1 mouse cellular context compared by ENCODE assay signal in the genomic region with DNA sequence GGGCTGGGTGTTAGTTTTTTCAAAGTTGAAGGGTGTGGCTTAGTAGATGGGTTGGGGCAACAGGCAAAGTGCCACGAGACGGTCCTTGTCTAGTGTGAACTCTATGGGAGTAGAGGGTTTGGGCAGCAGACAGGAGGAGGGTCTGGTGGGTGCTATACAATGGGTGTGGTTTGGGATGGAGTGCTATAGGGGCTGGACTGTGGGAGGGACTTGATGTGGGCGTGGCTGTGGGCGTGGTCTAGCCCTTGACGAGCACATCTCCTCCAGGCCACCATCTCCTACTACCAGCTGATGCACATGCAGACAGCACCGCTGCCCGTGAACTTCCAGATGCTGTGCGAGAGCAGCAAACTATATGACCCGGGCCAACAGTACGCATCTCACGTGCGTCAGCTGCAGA.
TF ChIP-seq lines count a peak whose summit lies in the region.

No protein-coding gene starts in this region.

TF ChIP-seq in CH12.LX, 34 proteins besides CTCF, POLR2A, EP300 and RAD21:
- no peak for TF ChIP-seq E2F4 (IDR thresholded peaks at IDR 0.05; ENCODE audit: insufficient replicate concordance, low read depth, low read length)
- TF ChIP-seq ELF1 (IDR thresholded peaks at IDR 0.05; ENCODE audit: low read depth, low read length) = no peak
- no peak for TF ChIP-seq NRF1 (IDR thresholded peaks at IDR 0.05; ENCODE audit: low read depth, low read length)
- TF ChIP-seq UBTF (IDR thresholded peaks at IDR 0.05; ENCODE audit: low read depth, low read length) = no peak
- no peak for TF ChIP-seq HCFC1 (IDR thresholded peaks at IDR 0.05; ENCODE audit: low read depth, low read length)
- TF ChIP-seq MAX (IDR thresholded peaks at IDR 0.05; ENCODE audit: low read length) = no peak
- no peak for TF ChIP-seq NELFE (IDR thresholded peaks at IDR 0.05; ENCODE audit: low read depth, low read length)
- no peak for TF ChIP-seq CHD2 (IDR thresholded peaks at IDR 0.05; ENCODE audit: low read length)
- no peak for TF ChIP-seq IRF4 (IDR thresholded peaks at IDR 0.05; ENCODE audit: low read depth, low read length)
- TF ChIP-seq BHLHE40 (IDR thresholded peaks at IDR 0.05; ENCODE audit: low read depth, low read length) = no peak
- no peak for TF ChIP-seq ZC3H11A (IDR thresholded peaks at IDR 0.05; ENCODE audit: low read depth, low read length)
- TF ChIP-seq KAT2A (IDR thresholded peaks at IDR 0.05; ENCODE audit: insufficient replicate concordance, low read length) = no peak
- TF ChIP-seq SIN3A (IDR thresholded peaks at IDR 0.05; ENCODE audit: low read length) = no peak
- no peak for TF ChIP-seq USF1 (IDR thresholded peaks at IDR 0.05; ENCODE audit: low read depth, low read length)
